Mouse (Mus musculus): ENCODE data around the gene Sntg2. TPM values are rescaled to one million over a fixed set of nuclear protein-coding genes. Genes with fewer than 3 reads are reported as not detected.

The Sntg2 gene
- polyA plus RNA-seq (2021; fragmentation: Nextera tagmentation), result 3.8 and 4.8 TPM in 2 replicates
- long read RNA-seq, experiment 1, transcript Sntg2-201 (17 exons, 2,411 nt), result major isoform, 14 of 36 reads
- long read RNA-seq, experiment 1, partial matches to known transcripts, result 5 of 36 reads
- long read RNA-seq, experiment 1, other reads (novel, unspliced or antisense), result 16 of 36 reads
- long read RNA-seq, experiment 2, partial matches to known transcripts, result 3 of 6 reads
- long read RNA-seq, experiment 2, other reads (novel, unspliced or antisense), result 0 of 6 reads

DNA sequence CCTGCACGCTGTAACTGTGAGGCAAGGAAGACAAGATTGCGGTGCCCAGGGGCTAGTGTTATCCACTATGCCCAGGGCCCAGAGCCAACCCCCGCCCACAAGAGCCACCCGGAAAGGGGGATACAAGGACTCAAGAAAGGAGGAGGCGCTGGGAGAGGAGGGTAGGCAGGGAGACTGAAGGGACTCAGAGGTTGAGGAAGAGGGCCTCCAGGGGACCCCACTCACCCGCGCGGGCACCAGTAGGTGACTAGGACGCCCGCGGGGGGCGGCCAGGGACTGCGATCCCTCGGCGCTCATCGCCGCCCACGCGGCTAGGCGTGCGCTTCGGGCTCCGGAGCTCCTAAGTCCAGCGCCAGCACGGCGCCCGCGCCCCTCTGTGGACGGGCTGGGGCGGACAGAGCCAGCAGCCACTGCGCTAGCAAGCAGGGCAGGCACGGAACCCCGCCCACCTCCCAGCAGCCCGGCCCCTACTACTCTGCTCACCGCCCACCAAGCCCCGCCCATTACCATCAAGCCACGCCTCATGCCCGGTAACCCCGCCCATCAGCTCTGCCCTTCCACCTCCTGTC lies at the start of gene Sntg2:
Gene Sntg2, minus strand, starts transcription at position 443 of the 569 bp plus-strand sequence.

DNA sequence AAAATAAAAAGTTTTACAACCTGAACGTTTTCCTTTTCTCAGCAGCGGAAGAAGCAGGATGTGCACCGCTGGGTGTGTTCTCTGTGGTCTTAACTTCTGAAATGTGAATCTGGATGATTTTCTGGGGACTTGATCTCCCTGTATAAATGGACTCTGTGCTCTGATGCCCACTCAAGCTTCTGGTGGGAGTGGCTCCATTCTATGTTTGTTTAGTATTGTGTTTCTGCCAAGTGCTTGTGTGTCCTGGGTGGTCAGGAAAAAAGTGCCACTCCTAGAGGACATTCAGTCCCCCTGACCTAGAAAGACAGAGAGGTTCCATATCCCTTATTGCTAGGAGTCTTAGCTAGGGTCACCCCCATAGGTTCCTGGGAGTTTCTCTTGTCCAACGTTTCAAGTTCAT lies 240.7 kb downstream of the Sntg2 start, which contains the start of gene Tpo:
Gene Tpo, minus strand, starts transcription at position 101 of the 400 bp plus-strand sequence.

Other genes starting within 250 kb of the Sntg2 start
- gene Tpo, start 240.8 kb downstream of the Sntg2 start, polyA plus RNA-seq (2021; fragmentation: Nextera tagmentation), result 0.15 and 0.18 TPM in 2 replicates
- gene Tmem18, start 211.1 kb upstream of the Sntg2 start, polyA plus RNA-seq (2021; fragmentation: Nextera tagmentation), result 17.1 and 24.6 TPM in 2 replicates

All from left cerebral cortex, adult 6 months (tissue).